Mouse (Mus musculus) gastrocnemius, adult 18-20 months (tissue): ENCODE results near the gene Fgd1. TPM values are rescaled to one million over a fixed set of nuclear protein-coding genes. Genes with fewer than 3 reads are reported as not detected.

Experiments
- DNase-seq: peaks from one replicate; pipeline ENCODE4 v3.0.0; 2021; ENCODE audit warnings: low spot score
- long read RNA-seq, 2 experiments: library from polyadenylated mRNA; stranded (forward); transcript quantifications; one replicate each; pipeline ENCODE4 v2.0.0; 2021
- total RNA-seq, 2 experiments: library from RNA; stranded (reverse); gene quantifications; 2 replicates each; pipeline ENCODE4 v1.2.3; 2021

Gene Fgd1
- total RNA-seq: 1 to 10 TPM; 2.0 to 2.3 TPM
- long read RNA-seq, experiment 1, full-length matches to known transcripts: 3 of 4 reads
- long read RNA-seq, experiment 1, partial matches to known transcripts: 0 of 4 reads
- long read RNA-seq, experiment 1, other reads (novel, unspliced or antisense): 1 of 4 reads
- long read RNA-seq, experiment 2, full-length matches to known transcripts: 1 of 2 reads
- long read RNA-seq, experiment 2, partial matches to known transcripts: 0 of 2 reads
- long read RNA-seq, experiment 2, other reads (novel, unspliced or antisense): 1 of 2 reads

GRCm38 (mm10) chrX:151045850-151046249 is at the start of gene Fgd1:
Gene Fgd1, plus strand, starts transcription at chrX:151046150.
- no peak for DNase-seq

DNA sequence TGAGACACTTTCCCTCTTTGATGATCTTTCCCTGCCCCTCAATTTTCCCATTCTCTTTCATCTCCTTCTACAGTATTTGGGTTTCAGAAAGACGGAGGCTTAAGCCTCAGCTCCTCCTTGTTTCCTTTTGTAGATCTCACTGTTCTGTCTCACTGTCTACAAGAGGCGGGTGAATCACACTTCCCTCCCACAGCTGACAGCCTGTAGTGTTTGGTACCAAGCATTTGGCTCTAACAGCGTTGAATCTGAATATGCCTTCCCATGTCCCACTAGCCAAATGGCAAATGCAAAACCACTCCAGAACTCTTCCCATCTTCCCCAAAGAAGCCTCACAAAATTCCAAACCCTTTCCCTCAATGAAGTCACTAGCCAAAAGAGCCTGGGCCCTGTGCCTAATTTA is 49.2 kb upstream of the Fgd1 start:
- DNase-seq: no peak

- peak; percentile 87 for DNase-seq
Measured at GRCm38 (mm10) chrX:151016938-151017877, 28.7 kb upstream of the Fgd1 start, which contains the start of gene Gnl3l. Gene Gnl3l, minus strand, starts transcription at chrX:151017322.

DNA sequence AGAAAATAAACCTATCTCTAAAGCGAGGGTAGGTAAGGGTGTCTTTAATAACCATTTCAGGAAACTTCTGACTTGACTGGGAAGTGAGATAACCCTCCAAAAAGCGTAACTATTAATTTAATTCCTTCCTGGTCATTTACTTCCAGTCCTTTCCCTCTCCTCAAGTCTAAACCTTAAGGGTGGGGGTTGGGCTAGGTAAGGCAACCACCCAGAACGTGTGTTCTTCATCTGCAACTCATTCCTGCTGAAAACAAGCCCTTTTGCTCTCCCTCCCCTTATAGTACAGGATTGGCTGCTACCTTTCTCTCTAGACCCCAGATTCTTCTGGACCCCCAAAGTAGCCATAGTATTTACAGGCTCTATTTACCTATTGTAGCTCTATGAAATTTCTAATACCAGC is 28.1 kb upstream of the Fgd1 start:
- DNase-seq: no peak

DNA sequence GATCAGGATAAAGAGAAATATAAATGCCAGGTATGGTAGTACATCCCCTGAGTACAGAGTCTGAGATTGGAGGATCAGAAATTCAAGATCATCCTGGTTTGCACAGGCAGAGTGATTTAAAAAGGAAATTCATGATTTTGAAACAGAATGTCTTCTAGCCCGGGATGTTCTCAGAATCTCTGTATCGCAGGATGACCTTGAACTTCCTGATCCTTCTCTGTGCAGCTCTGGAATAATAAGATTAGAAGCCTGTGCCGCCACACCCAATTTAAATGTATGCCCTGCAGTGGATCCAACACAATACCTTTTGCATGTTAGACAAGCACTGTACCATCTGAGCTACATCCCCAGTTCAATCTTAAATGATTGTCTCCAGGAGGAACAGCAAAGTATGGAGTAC is 27.2 kb upstream of the Fgd1 start:
- DNase-seq: no peak

DNA sequence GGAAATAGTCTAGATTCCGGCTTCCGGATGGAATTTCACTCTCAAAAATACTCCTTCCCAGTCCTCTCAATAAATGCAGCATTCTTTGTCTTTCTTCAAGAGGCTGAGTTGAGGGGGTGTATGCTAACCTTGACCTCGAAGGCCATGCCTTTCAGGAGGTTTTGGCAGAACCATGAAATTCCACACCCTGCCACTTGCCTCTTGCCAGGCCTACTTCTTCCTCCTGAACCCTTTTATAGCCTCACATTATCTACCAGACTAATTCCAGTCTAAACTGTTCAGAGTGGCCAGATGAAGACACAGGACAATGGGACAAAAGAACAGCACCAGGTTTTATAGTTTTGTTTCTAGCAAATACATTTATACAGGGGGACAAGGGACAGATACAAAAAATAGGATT is 14.6 kb upstream of the Fgd1 start:
- no peak for DNase-seq

DNA sequence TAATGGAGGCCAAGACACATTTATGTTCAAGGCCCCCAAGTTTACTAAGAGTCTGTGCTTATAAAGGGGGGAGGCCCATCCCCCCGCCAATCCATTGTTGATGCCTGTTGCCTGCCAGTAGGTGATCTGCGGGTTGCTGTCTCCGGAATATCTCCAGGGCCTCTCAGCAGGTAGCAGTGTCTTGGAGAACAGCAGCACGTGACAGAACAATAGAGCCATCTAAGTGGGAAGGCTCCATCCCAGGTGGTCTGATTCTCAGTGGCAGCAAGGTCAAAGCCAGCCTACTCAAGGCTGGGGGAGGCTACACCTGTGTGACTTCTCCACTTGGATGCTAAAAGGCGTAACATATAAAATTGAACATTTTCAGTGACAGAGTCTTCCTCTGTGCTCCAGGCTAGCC is 4.7 kb upstream of the Fgd1 start:
- no peak for DNase-seq

GRCm38 (mm10) chrX:151046321-151046720 is 371 bp downstream of the Fgd1 start:
- DNase-seq: no peak

- DNase-seq: peak; percentile 80
Measured at GRCm38 (mm10) chrX:151046777-151047430, 954 bp downstream of the Fgd1 start.

DNA sequence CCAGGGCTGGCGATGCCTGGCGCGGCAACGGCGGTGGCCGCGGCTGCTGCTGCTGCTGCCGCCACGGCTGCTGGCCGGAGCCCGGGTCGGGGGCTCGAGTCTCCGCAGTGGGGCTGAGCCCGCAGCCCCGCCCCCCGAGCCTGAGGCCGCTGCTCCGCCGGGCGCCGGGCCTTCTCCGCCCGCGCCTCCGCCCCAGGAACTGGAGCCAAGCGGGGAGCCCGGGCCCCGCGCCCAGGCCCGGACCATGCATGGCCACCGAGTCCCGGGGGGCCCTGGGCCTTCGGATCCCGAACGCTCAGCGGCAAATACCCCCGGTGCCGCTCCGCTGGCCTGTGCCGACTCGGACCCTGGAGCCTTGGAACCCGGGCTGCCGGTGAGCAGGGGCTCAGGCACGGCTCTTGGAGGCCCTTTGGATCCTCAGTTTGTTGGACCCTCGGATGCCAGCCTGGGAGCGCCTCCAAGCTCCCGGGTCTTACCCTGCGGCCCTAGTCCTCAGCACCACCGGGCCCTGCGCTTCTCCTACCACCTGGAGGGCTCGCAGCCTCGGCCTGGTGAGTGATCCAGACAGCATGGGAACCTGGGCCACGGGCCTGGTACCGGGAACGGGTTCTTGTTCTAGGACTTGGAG is 1.6 kb downstream of the Fgd1 start:
- DNase-seq: peak; percentile 2

GRCm38 (mm10) chrX:151049661-151050215 is 3.8 kb downstream of the Fgd1 start:
- no peak for DNase-seq

DNA sequence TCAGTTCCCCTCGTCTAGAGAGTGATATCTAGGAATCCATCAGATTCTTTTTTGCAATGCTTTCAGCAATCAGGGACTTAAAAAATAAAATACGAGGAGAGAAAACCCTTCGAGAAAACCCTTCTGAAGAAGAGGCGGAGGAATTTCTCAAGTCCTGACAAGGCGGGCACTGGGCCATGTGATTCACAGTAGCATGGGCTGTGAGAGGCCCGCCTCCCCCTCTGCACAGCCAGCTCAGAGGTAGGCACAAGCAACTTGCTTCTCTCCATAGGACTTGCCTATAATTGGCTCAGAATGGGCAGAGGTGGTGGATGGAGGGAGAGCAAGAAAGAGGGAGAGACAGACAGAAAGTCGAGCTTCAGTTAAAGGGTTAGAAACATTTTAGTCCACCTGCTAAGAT is 4.4 kb downstream of the Fgd1 start:
- no peak for DNase-seq

- DNase-seq: no peak
Measured at GRCm38 (mm10) chrX:151054489-151054888, 8.5 kb downstream of the Fgd1 start.

DNA sequence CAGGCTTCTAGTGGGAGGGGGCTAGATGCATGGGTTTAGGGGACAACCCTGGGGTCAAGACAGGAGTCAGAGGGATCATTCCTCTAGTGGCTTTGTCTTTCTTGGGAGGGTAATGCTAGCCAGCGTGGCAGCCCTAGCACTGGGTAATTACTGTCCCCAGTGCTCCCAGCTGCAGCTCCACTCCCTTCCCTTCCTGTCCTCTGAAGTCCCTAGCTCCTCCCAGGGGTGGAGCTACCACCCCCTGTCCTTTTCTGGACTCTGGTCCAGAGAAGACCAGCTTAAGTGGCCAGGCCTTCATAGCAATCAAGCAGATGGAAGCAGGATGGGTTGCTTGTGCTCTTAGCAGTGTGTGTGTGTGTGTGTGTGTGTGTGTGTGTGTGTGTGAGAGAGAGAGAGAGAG is 9.6 kb downstream of the Fgd1 start:
- DNase-seq: peak; percentile 19

- DNase-seq: peak; percentile 12
Measured at GRCm38 (mm10) chrX:151059346-151059745, 13.4 kb downstream of the Fgd1 start.

DNA sequence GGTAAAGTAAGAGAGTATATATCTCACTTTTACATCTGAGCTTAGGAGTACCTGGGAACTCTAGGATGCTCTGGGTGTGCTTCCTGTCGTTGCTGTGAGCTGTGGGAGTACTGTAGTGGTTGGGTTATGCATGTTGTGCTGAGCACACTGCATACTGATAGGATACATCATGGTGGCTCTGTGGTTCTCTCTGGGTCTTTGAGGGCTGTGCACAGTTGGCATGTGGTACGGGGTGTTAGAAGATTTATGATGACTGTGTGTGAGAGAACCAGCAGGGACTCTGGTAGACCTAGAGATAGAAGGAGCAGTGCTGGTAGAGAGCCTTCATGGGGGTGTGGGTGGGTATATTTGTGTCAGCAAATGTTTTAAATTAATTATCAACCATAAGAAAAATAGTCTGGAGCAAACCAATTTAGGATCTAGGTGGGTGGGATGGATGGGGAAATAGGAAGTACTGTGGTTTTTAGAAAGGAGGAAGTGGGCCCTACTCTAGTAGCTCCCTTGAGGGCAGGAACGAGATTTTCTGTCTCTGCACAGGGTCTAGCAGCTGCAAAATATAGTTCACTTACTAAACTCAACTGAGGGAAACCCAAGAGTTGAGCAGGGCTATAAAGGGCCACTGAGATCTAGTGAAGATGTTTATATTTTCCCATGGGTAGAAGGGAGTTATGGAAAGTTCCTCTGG is 15.8 kb downstream of the Fgd1 start:
- DNase-seq: no peak

GRCm38 (mm10) chrX:151066071-151066666 is 20.2 kb downstream of the Fgd1 start:
- no peak for DNase-seq

- DNase-seq: no peak
Measured at GRCm38 (mm10) chrX:151067876-151068275, 21.9 kb downstream of the Fgd1 start.

- no peak for DNase-seq
Measured at GRCm38 (mm10) chrX:151076007-151076406, 30.1 kb downstream of the Fgd1 start.

- DNase-seq: no peak
Measured at GRCm38 (mm10) chrX:151076941-151077485, 31.1 kb downstream of the Fgd1 start.
